Mouse (Mus musculus) cerebellum, adult 2 months (tissue): ENCODE data around the gene Rbfox1.
A peak's percentile ranks its signal among the peaks of the same experiment; 100 is the strongest.

Experiments used
- CTCF ChIP-seq: fragments of 200-500 bp; IDR thresholded peaks from 2 replicates; pipeline ENCODE4 v1.5.1; 2011; ENCODE audit warnings: low read depth, mild to moderate bottlenecking, control low read depth, low read length, moderate library complexity, borderline replicate concordance; ENCODE audit not compliant: insufficient read depth
- POLR2A ChIP-seq: fragments of 200-500 bp; IDR thresholded peaks from 2 replicates; pipeline ENCODE4 v1.6.1; 2011; ENCODE audit warnings: low read length, control low read depth, borderline replicate concordance; ENCODE audit not compliant: insufficient read depth

DNA sequence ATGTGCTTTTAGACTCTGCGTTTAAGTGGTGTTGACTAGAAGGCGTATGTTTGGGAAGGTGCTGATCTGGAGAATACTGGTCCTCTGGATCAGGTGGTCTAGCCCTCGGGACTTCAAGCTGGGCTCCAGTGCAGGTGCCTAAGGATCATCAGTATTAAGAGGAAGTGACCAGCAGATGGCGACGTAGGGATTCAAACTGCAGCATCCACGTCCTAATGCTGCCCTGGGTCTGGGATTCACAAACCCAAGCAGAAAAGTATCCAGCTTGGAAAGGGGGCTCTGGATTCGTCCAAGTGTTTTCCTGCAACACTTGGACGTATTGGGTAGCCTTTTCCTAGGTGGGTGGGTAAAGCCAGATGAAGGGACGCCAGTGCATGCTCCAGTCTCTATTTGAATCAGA, 906.5 kb downstream of the Rbfox1 start:
- TF ChIP-seq CTCF: peak; percentile 79
- no peak for TF ChIP-seq POLR2A
